Mouse (Mus musculus): ENCODE measurements around the gene Slc44a1.

Slc44a1 gene

GRCm38 (mm10) chr4:53475230-53475952, 35.2 kb downstream of the Slc44a1 start:
- TF ChIP-seq GATA4 (IDR thresholded peaks at IDR 0.05; ENCODE audit: insufficient replicate concordance, low read length), result no peak

- TF ChIP-seq GATA4 (IDR thresholded peaks at IDR 0.05; ENCODE audit: insufficient replicate concordance, low read length), result no peak
These were observed 38.4 kb downstream of the Slc44a1 start for GRCm38 (mm10) chr4:53478644-53479043.

- TF ChIP-seq GATA4 (IDR thresholded peaks at IDR 0.05; ENCODE audit: insufficient replicate concordance, low read length), result no peak
These were observed 47.3 kb downstream of the Slc44a1 start for GRCm38 (mm10) chr4:53487216-53488188.

- no peak for TF ChIP-seq GATA4 (IDR thresholded peaks at IDR 0.05; ENCODE audit: insufficient replicate concordance, low read length)
These were observed 48.6 kb downstream of the Slc44a1 start for GRCm38 (mm10) chr4:53488803-53489202.

GRCm38 (mm10) chr4:53490371-53490770, 50.2 kb downstream of the Slc44a1 start:
- TF ChIP-seq GATA4 (IDR thresholded peaks at IDR 0.05; ENCODE audit: insufficient replicate concordance, low read length), result no peak

- TF ChIP-seq GATA4 (IDR thresholded peaks at IDR 0.05; ENCODE audit: insufficient replicate concordance, low read length), result no peak
These were observed 51.1 kb downstream of the Slc44a1 start for GRCm38 (mm10) chr4:53491269-53491668.

- TF ChIP-seq GATA4 (IDR thresholded peaks at IDR 0.05; ENCODE audit: insufficient replicate concordance, low read length), result no peak
These were observed 55.4 kb downstream of the Slc44a1 start for GRCm38 (mm10) chr4:53495646-53496045.

GRCm38 (mm10) chr4:53502764-53503163, 62.6 kb downstream of the Slc44a1 start:
- TF ChIP-seq GATA4 (IDR thresholded peaks at IDR 0.05; ENCODE audit: insufficient replicate concordance, low read length), result no peak

GRCm38 (mm10) chr4:53512131-53512916, 72.1 kb downstream of the Slc44a1 start:
- TF ChIP-seq GATA4 (IDR thresholded peaks at IDR 0.05; ENCODE audit: insufficient replicate concordance, low read length), result no peak

- TF ChIP-seq GATA4 (IDR thresholded peaks at IDR 0.05; ENCODE audit: insufficient replicate concordance, low read length), result no peak
These were observed 73.3 kb downstream of the Slc44a1 start for GRCm38 (mm10) chr4:53513276-53514081.

- no peak for TF ChIP-seq GATA4 (IDR thresholded peaks at IDR 0.05; ENCODE audit: insufficient replicate concordance, low read length)
These were observed 75.9 kb downstream of the Slc44a1 start for GRCm38 (mm10) chr4:53516011-53516532.

GRCm38 (mm10) chr4:53519429-53519828, 79.2 kb downstream of the Slc44a1 start:
- no peak for TF ChIP-seq GATA4 (IDR thresholded peaks at IDR 0.05; ENCODE audit: insufficient replicate concordance, low read length)

- no peak for TF ChIP-seq GATA4 (IDR thresholded peaks at IDR 0.05; ENCODE audit: insufficient replicate concordance, low read length)
These were observed 80.8 kb downstream of the Slc44a1 start for GRCm38 (mm10) chr4:53521028-53521427.

- no peak for TF ChIP-seq GATA4 (IDR thresholded peaks at IDR 0.05; ENCODE audit: insufficient replicate concordance, low read length)
These were observed 82.4 kb downstream of the Slc44a1 start for GRCm38 (mm10) chr4:53522655-53523054.
